Mouse (Mus musculus) neural tube, embryonic 11.5 days (tissue): ENCODE measurements around the gene Tbxa2r. TPM values are rescaled to one million over a fixed set of nuclear protein-coding genes. Genes with fewer than 3 reads are reported as not detected.
A peak's percentile ranks its signal among the peaks of the same experiment; 100 is the strongest.

ENCODE experiments used
- ATAC-seq: fragments of 200-750 bp; cut with Nextera tagmentation; 2 replicates; pipeline ENCODE4 v1.8.0; 2017; ENCODE audit warnings: moderate number of reproducible peaks, mild to moderate bottlenecking, moderate TSS enrichment, moderate library complexity; ENCODE audit not compliant: insufficient read depth, low FRiP score, low TSS enrichment
- DNase-seq: peaks from one replicate; pipeline ENCODE4 v3.0.0-alpha.2; 2015; ENCODE audit warnings: low spot score
- H3K27ac ChIP-seq: fragments of 300-500 bp; sonication (generic); 2 replicates; pipeline ENCODE4 v1.5.1; 2014; ENCODE audit warnings: low read depth, mild to moderate bottlenecking, low read length
- H3K27me3 ChIP-seq: fragments of 300-500 bp; sonication (generic); 2 replicates; pipeline ENCODE4 v1.6.1; 2014; ENCODE audit warnings: mild to moderate bottlenecking, low read length, mixed read lengths; ENCODE audit not compliant: control insufficient read depth, insufficient read depth
- H3K36me3 ChIP-seq: fragments of 300-500 bp; sonication (generic); 2 replicates; pipeline ENCODE4 v1.6.1; 2014; ENCODE audit warnings: mild to moderate bottlenecking, low read length, moderate library complexity, mixed read lengths; ENCODE audit not compliant: control insufficient read depth, insufficient read depth
- H3K4me1 ChIP-seq: fragments of 300-500 bp; sonication (generic); 2 replicates; pipeline ENCODE4 v1.6.1; 2014; ENCODE audit warnings: low read length, mixed read lengths; ENCODE audit not compliant: control insufficient read depth, insufficient read depth
- H3K4me2 ChIP-seq: fragments of 300-500 bp; sonication (generic); 2 replicates; pipeline ENCODE4 v1.6.1; 2014; ENCODE audit warnings: low read depth, mild to moderate bottlenecking, moderate library complexity
- H3K4me3 ChIP-seq: fragments of 300-500 bp; sonication (generic); 2 replicates; pipeline ENCODE4 v1.5.1; 2014; ENCODE audit warnings: low read depth, low read length
- H3K9ac ChIP-seq: fragments of 300-500 bp; sonication (generic); 2 replicates; pipeline ENCODE4 v1.6.1; 2014; ENCODE audit warnings: mild to moderate bottlenecking, low read length
- H3K9me3 ChIP-seq: fragments of 300-500 bp; sonication (generic); 2 replicates; pipeline ENCODE4 v1.6.1; 2016; ENCODE audit warnings: low read length; ENCODE audit not compliant: control insufficient read depth
- WGBS: fragments of 180-500 bp; shearing (Covaris S2); extraction: QIAGEN DNeasy Blood & Tissue Kit; methylation state at CpG from one replicate; pipeline ENCODE4 v1.1.7; 2014; 5-methylcytosine and 5-hydroxymethylcytosine counted together
- polyA plus RNA-seq: library from polyadenylated mRNA; unstranded; fragments of >200 nt; fragmentation: Nextera tagmentation; extraction: Ambion mirVana; gene quantifications from 2 replicates; pipeline ENCODE4 v1.2.1, GENCODE M21; 2014

The Tbxa2r gene
- polyA plus RNA-seq, 1 experiment from 2014 or later = 1.8 TPM

GRCm38 (mm10) chr10:81351678-81352291 is 23.3 kb downstream of the Tbxa2r start:
- ATAC-seq (no peak), DNase-seq (no peak)
- Histone ChIP-seq H3K4me1 (peaks cover 15% of the 10 kb centered on the region), H3K27me3 (no peaks in the 10 kb centered on the region), H3K27ac (no peak overlapping the region), H3K36me3 (no peaks in the 10 kb centered on the region; the same call in none of the 2 replicates), H3K9me3 (no peaks in the 10 kb centered on the region), H3K4me2 (no peak overlapping the region), H3K9ac (no peak overlapping the region), H3K4me3 (0 out of 2 replicates have a peak overlapping the region, but pooled peaks have one; percentile 6)
- 26% methylated on average over 9 of the region's 9 CpGs for WGBS

DNA sequence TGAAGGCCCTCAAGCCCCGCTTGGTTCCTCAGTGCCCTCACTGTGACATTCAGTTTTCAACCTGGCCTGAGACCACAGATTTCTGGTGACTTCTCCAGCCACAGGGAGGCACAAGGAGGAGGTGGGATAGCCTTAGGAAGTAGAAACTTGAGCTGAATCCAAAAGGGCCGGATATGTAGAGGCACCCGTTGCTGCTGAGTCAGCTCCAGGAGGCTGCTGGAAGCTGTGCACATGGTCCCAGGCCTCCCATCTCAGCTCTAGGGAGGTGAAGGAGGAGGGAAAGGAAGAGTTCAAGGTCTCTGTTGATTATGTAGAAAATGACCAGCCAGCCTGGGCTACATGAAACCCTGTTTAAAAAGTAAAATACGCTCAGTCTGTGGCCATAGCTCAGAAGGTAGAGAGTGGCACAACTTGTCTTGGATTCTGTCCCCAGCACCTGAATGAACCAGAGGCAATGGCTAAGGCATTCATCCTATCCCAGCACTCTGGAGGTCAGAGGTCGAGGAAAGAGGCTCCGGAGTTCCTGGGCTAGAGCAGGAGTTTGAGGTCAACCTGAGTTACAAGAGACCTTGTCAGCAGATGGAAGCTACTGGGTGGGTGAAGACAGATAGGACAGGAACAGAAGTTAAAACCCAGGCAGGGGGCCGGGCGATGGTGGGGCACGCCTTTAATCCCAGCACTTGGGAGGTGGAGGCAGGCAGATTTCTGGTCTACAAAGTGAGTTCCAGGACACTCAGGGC is 26.4 kb downstream of the Tbxa2r start:
- Histone ChIP-seq H3K4me1 (peaks cover 18% of the 10 kb centered on the region), H3K27me3 (no peaks in the 10 kb centered on the region), H3K27ac (no peak overlapping the region), H3K4me2 (no peak overlapping the region), H3K9me3 (no peaks in the 10 kb centered on the region), H3K9ac (no peak overlapping the region), H3K36me3 (no peaks in the 10 kb centered on the region), H3K4me3 (no peak overlapping the region)
- no peak for DNase-seq
- ATAC-seq = no peak
- 70% methylated on average over 9 of the region's 9 CpGs for WGBS

GRCm38 (mm10) chr10:81355533-81355932 is 27.0 kb downstream of the Tbxa2r start:
- Histone ChIP-seq H3K4me1 (peaks cover 18% of the 10 kb centered on the region), H3K9me3 (no peaks in the 10 kb centered on the region), H3K4me3 (no peak overlapping the region), H3K27ac (no peak overlapping the region), H3K4me2 (no peak overlapping the region), H3K36me3 (no peaks in the 10 kb centered on the region), H3K9ac (no peak overlapping the region), H3K27me3 (no peaks in the 10 kb centered on the region)
- DNase-seq (no peak), ATAC-seq (no peak)
- WGBS = 82% methylated on average over 4 of the region's 4 CpGs

- H3K4me3 ChIP-seq = no peak overlapping the region
- ATAC-seq = no peak
- no peaks in the 10 kb centered on the region for H3K9me3 ChIP-seq
- no peaks in the 10 kb centered on the region for H3K36me3 ChIP-seq
- H3K4me2 ChIP-seq = peak overlapping the region; percentile 99
- H3K27ac ChIP-seq = no peak overlapping the region
- 56% methylated on average over 12 of the region's 12 CpGs for WGBS
- H3K9ac ChIP-seq = no peak overlapping the region
- DNase-seq = no peak
- peaks cover 16% of the 10 kb centered on the region for H3K4me1 ChIP-seq
- no peaks in the 10 kb centered on the region for H3K27me3 ChIP-seq
Observed at GRCm38 (mm10) chr10:81356352-81356990, 27.9 kb downstream of the Tbxa2r start.

DNA sequence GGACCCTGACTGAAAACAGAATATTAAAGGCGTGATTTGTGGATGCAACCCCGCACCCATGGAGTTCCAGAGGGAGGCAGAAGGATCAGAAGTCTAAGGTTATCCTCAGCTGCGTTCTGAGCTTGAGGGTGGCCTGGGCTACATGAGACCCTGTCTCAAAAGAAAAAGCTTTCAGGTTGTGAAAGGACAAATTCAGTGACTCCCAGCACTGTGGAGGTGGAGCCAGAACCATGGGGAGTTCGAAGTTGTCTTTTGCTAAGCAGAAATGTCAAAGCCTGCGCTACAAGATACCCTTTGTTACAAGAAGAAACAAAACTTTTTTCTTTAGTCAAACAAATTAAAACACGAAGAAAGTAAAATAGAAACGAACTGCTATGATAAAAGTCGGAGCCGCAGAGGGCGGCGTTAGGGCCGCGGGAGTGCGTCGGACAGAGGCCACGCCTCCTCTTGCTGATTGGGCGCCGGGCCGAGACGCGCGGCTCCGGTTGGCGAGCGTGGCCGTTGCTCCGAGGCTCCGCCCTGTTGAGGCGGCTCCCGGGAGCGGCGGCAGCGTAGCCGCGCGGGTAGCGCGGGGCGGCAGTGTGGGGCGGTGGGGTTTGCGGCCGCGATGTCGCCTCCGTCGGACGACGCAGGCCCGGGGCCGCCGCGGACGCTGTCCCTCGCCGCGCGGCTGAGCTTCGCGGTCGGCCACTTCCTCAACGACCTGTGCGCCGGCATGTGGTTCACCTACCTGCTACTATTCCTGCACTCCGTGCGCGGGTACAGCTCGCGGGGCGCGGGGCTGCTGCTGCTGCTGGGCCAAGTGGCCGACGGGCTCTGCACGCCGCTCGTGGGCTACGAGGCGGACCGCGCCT is 28.7 kb downstream of the Tbxa2r start, which contains the start of gene Mfsd12:
Mfsd12 (plus strand) TSS at position 501 of the 854 bp plus-strand sequence.
- peak; percentile 91 for DNase-seq
- H3K36me3 ChIP-seq = no peaks in the 10 kb centered on the region
- 0 out of 2 replicates have a peak within 1 kb of the TSS, but pooled peaks have one; percentile 10 for H3K27ac ChIP-seq
- H3K9me3 ChIP-seq = no peaks in the 10 kb centered on the region
- H3K4me3 ChIP-seq = peak within 1 kb of the TSS; percentile 67
- peaks cover 16% of the 10 kb centered on the region for H3K4me1 ChIP-seq
- peak; percentile 87 for ATAC-seq
- H3K27me3 ChIP-seq = no peaks in the 10 kb centered on the region
- H3K9ac ChIP-seq = peak within 1 kb of the TSS; percentile 80
- peak within 1 kb of the TSS; percentile 99 for H3K4me2 ChIP-seq
- WGBS = 2% methylated on average over 77 of the region's 79 CpGs

- peak overlapping the region; percentile 80 for H3K9ac ChIP-seq
- H3K9me3 ChIP-seq = no peaks in the 10 kb centered on the region
- peaks cover 18% of the 10 kb centered on the region for H3K4me1 ChIP-seq
- no peaks in the 10 kb centered on the region for H3K36me3 ChIP-seq
- no peak for ATAC-seq
- H3K27ac ChIP-seq = no peak overlapping the region
- no peaks in the 10 kb centered on the region for H3K27me3 ChIP-seq
- no peak for DNase-seq
- 37% methylated on average over 4 of the region's 4 CpGs for WGBS
- peak overlapping the region; percentile 67 for H3K4me3 ChIP-seq
- H3K4me2 ChIP-seq = peak overlapping the region; percentile 99
Observed at GRCm38 (mm10) chr10:81358209-81358608, 29.7 kb downstream of the Tbxa2r start.

DNA sequence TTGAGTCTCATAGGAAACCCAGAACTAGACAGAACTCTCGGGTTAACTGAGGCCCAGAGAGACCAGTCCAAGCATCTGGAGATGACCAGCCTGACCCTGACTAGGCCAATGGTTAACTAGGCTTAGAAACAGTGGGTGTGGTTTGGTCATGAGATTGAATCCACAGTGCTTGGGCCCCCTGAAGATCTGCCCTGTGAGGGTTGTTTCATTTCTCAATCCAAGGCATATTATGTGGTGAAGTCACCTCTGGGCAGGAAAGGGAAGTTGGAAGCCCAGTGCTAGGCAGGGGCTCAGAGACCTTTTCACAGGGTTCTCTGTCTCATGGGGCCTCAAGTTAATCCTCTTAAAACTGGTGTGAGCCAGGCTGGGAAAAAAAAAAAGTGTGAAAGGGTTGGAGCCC is 30.3 kb downstream of the Tbxa2r start:
- Histone ChIP-seq H3K4me1 (peaks cover 25% of the 10 kb centered on the region), H3K9me3 (no peaks in the 10 kb centered on the region), H3K9ac (no peak overlapping the region; the same call in 1 of the 2 replicates), H3K4me2 (peak overlapping the region; percentile 99; the same call in 1 of the 2 replicates), H3K27me3 (peaks cover 3% of the 10 kb centered on the region), H3K4me3 (no peak overlapping the region), H3K36me3 (no peaks in the 10 kb centered on the region), H3K27ac (no peak overlapping the region)
- WGBS = 62% methylated on average over 1 of the region's 1 CpGs
- no peak for DNase-seq
- ATAC-seq = no peak

DNA sequence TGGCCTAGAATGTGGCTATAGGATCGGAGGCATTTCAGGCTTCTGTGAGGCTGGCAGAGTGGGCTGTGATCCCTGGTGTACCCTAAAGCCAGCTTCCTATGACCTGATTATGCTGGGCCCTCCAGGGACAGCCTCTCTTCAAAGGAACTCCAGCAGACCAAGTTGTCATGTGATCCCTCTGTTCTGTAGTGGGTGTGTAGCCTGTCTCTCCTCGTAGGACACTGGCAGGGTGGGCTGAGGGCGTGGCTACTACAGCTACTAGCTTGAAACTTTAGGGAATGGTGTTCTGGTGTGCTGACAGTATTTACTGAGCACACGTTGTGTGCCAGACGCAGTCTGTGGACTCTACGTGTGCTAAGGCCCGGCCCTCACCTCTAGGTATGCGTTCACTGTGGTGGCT is 32.2 kb downstream of the Tbxa2r start:
- H3K27me3 ChIP-seq = peaks cover 15% of the 10 kb centered on the region
- H3K9ac ChIP-seq = no peak overlapping the region
- 75% methylated on average over 8 of the region's 8 CpGs for WGBS

More for the DNA sequence above, 32.2 kb downstream of the Tbxa2r start:
- Histone ChIP-seq H3K27ac (no peak overlapping the region), H3K4me2 (no peak overlapping the region), H3K4me1 (peaks cover 43% of the 10 kb centered on the region), H3K36me3 (no peaks in the 10 kb centered on the region), H3K4me3 (no peak overlapping the region), H3K9me3 (no peaks in the 10 kb centered on the region)
- no peak for ATAC-seq
- DNase-seq = no peak
